Mouse (Mus musculus) heart, postnatal 25 days (tissue): ENCODE data around the gene Bcar3. TPM values are rescaled to one million over a fixed set of nuclear protein-coding genes. Genes with fewer than 3 reads are reported as not detected.

Experiments used
- DNase-seq: peaks from one replicate; pipeline ENCODE4 v3.0.0; 2022; ENCODE audit warnings: low spot score
- intact Hi-C: fragments of 180-260 bp; cut with DNase I; formaldehyde crosslinking; loops from one replicate; pipeline ENCODE4 v1.15.1; 2025
- total RNA-seq, 2 experiments: library from RNA; stranded (reverse); gene quantifications; 2 replicates each; pipeline ENCODE4 v1.2.3; 2021

The Bcar3 gene
- total RNA-seq, 2 experiments from 2014 or later = 6.4 to 7.2 TPM

DNA sequence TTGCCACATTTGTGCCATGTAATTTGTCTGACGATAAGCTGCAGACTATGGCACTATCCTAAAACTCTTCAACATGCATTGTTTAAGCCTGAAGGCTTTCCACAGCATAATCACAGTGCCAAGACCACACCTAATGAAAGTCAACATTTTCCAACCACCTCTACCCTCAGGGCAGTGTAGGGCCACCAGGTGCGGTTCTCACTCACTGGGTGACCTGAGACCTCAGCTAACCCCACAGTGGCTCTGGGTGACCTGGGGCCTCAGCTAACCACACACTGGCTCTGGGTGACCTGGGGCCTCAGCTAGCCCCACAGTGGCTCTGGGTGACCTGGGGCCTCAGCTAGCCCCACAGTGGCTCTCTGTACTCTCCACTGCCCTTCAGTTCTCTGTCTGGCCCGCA is 30.6 kb downstream of the Bcar3 start:
- intact Hi-C loops = no loop called here

DNA sequence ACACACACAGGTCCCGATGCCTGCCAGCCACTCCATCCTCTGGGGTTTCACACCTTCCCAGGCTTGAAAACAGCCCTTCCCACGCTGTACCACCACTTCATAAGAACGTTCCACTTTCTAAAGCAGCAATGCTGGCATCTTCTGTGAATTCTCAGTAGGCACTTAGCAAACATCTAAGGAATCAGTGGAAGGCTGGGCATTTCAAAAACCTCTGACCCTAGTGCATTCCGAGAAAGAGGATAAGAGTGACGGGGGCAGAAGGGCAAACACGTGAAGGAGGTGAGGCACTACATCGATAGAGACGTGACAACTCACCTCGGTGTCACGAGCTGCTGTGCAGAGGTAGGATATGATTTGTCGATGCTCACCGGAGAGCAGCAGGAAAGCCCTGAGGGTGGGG is 36.5 kb downstream of the Bcar3 start:
- no peak for DNase-seq
- intact Hi-C loops = no loop called here

More for the DNA sequence above, 30.6 kb downstream of the Bcar3 start:
- no peak for DNase-seq

DNA sequence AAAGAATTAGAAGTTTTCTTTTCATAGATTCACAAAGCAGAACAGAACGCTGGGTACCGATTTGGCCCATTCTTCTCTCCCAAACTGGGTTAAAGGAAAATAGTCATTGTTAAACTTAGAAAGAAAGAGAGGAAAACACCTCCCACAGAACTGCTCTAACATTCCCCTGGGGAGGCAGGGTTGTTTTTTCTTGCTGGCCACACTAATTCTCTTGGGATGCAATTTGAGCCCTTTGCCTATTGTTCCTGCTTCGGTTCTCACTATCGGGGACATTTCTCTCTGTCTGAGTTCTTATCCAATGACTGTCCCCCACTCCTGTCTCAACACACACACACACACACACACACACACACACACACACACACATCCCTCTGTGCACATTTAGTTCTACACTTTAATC is 39.6 kb downstream of the Bcar3 start:
- intact Hi-C loops = no loop called here
- no peak for DNase-seq

DNA sequence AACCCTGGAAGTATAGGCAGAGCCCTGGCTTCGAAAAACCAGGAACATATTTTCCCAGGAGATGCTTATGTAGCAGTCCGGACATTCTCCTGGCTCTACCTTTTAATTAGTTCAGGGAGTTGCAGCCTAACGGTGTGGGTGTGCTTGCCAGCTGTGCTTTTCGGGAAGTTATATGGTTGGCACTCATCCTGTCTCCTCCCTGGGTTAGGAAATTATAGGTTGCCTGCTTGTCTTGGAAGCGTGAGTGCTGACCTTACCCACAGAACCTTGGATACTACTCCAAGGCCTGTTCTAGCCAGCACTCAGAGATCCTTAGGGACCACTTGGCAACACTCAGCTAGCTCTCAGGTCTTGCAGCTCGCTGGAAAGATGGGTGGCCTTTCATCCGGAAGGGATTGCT is 40.0 kb downstream of the Bcar3 start:
- no peak for DNase-seq
- intact Hi-C loops = no loop called here

DNA sequence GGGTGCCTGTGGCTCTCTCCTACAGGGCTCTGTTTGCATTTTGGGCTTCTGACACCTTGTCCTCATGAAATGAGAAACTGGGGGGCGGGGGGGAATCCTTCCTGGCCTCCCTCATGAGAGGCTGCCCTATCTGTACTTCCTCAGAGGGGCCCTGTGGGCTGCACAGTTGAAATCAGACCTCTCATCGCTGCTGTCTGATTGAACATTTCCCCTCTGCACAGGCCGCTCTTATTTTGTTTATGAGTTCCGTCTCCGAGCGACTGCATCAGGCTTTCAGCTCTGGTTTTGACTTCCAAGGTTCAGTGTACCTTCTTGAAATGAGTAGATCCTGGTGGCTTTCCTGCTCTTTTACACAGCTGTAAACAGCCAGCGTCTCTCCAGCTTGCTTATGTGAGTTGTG is 40.4 kb downstream of the Bcar3 start:
- intact Hi-C loops = no loop called here
- no peak for DNase-seq

DNA sequence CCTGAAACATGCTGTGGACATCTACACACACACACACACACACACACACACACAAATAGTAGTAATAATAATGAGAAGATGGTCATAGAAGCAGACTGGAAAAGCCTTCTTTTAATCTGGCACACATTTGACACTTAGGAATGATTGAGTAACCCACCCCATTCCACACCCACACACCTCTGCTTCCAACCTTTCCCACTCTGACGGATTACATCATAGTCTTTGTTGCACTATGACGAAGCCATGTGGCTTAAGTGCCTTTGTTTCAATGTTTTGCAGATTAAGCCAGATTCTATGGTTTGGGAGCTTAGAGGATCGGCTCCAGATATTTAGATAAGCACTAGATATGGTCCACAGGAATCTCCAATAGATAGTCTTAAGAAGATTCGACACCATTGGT is 42.1 kb downstream of the Bcar3 start:
- DNase-seq = no peak
- intact Hi-C loops = no loop called here

DNA sequence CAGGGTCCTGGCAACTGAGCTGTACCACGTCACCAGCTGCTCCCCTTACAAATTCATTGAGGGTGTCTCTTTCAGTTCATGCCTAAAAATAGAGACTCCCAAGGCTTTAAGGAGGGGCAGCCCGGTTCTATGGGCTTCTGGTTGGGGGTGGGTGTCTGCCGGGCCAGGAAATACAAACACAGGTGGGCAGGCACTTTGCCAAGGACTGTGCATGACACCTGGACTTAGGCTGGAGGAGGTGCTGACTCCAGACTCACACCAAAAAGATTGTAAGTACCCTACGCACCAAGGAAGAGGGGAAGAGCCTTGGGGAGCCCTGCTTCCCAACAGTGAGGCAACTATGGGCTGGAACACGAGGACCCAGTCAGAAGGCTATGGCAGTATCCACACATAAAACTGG is 44.1 kb downstream of the Bcar3 start:
- intact Hi-C loops = no loop called here
- DNase-seq = no peak

DNA sequence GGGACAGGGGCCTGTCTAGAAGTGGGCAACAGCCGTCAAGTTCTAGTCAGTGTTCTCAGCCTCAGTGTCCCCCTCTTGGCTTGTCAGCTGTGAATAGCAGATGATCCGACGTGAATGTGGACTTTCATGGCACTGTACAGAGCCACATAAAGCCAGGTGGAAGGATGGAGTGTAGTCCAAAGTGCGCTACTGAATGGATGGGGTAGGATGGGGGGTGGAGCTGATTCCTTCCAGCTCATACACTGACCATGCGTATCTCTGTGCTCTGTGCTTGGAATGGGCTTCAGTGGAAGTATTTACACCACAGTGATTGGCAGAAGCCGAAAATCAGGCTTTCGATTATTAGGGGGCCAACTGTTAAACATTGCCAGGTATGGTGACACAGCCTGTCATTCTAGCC is 45.0 kb downstream of the Bcar3 start:
- no peak for DNase-seq
- intact Hi-C loops = no loop called here

DNA sequence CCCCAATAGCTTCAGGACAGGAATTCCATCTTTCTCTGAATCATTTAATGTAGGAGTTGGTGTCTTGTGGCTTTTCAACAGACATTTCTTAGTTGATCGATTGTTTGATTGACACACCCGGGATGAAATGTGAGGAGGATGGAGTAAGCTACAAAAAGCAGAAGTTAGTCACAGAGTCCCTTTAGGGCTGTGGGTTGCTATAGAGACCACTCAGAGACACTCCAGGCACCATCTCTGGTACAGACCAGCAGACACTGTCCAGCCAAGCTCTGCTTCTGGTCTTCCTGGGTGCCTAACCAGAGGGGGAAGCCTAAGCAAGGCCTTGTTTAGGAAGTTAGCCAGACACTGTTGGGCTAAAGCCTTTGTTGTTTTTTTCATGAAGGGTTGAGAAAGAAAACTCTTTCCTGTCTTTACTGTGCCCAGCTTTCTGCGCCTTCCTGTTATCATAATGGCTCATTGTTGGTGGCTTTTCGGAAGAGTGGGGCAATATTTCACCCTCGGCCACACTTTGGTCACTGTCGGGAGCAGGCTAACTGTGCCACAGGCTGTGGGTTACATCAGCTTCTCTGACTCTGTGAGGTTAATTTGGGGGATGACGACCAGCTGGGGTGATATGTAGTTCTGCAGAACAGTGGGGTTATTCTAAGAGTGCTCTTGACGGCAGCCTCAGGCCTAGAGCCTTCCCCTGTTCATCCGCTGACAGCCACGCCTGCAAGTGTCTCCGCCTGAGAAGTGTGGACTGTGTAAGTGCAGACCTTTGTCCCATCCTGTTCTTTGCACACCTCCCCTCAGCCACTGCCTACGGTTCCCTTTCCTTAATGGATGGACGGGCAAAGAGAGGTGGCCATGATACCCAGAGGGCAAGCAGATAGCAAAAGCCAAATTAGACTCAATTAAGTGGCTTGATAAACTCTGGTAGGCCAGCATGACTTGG is 46.5 kb downstream of the Bcar3 start:
- intact Hi-C loops = no loop called here
- DNase-seq = no peak

DNA sequence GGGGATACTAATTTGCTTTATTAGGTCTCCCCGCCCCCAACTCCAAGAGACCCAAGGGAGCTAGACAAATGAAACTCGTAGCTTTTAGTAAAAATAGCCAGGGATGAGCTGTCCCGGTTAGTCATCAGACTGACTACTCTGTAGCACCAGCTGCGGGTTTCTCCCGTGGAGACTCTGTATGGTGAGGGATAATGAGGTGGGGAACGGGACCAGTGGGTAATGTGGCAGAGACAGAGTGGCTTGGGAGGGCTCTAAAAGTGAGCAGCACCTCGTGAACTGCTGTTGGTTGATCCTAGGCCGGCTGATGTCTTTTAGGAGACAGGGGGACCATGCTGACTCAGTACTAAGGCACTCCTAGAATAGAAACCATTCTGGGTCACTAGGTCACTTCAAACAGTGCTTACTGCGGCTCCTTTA is 49.5 kb downstream of the Bcar3 start:
- DNase-seq = no peak
- intact Hi-C loops = no loop called here

DNA sequence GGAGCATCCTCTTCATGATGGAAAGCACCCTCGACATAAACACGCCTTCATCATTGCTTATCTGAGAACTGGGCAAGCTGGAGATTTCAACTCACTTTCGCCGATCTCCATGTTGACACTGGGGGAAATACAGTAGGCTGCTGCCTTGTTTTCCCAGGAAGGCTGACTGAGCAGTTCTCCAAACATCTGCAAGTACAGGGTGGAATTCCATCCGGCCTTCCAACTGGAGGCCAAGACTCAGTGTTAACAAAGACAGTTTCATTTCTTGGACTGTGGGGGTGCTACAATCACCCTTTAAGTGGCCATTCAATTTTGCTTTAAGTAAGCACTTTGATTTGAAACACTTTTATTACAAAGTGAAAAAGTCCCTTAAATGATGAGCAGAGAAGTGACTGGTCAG is 50.4 kb downstream of the Bcar3 start:
- intact Hi-C loops = no loop called here
- DNase-seq = no peak

DNA sequence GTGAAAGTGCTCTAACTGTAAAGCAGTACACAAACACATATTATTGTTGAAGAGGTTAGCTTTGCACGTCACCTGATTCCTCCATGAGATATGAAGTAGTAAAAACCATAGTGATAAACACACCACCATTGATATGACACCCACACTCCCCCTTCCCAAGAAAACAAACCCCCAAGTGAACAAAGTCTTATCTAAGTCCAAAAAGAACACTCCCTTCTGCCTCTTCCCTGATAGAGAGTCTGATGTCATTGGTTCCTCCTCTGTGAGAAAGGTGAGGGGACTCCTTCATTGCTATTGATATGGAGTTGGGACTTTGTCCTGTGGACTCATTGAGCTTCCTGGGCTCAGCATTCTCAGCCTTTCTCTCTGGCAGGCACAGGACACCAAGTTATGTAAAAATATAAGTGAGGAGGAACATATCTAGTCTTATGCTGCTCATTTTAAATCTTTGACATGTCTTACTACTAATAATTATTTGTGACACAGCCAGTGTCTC is 52.1 kb downstream of the Bcar3 start:
- intact Hi-C loops = no loop called here
- no peak for DNase-seq

DNA sequence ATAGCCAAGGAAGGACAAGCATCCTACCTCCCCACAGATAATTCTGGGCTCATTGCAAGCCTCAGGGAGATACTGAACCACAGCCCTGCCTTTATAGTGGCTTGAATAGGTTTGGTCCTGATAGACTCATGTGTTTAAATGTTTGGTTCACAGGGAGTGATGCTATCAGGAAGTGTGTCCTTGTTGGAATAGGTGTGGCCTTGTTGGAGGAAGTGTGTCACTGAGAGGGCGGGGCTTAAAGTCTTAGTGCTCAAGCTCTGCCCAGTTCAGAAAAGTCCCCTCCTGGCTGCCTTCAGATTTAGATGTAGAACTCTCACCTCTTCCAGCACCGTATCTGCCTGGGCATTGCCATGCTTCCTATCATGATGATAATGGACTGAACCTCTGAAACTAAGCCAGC is 52.7 kb downstream of the Bcar3 start:
- DNase-seq = no peak
- intact Hi-C loops = no loop called here

DNA sequence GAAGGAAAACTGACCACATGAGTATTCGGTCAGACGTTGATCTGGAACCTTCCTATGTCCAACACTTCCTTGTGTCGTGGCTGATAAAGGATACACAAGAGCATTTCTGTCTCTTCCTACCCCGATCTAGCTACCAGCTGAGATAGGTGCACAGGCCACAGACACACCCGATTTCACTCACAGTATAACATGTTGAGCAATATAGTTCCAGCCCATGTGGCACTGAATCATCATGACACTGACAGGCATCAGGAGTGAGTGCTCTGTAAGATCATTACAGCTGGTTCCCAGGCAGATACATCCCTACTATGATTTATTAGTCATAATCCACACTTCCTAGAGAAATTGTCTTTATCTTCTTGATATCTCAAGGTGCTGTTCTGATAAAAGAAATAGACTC is 54.7 kb downstream of the Bcar3 start:
- intact Hi-C loops = no loop called here
- no peak for DNase-seq

DNA sequence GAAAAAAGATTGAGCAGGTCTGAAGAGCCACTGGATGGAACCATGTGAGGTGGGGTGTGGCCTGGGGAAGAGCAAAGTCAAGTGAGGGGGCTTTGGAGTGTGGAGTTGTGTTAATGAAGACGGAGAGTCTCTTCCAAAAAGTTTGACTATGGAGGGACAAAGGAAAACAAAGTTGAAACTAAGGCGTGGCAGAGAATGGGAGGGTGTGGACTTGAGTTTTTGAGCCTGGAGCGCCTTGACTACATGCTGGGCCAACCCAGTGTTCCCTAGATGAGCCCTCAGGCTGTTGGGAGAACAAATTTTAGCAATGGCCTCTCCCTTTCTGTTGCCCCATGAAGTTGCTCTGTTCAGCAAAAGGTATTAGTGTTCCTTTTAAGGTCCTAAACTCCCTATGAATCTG is 58.9 kb downstream of the Bcar3 start:
- DNase-seq = no peak
- intact Hi-C loops = no loop called here

DNA sequence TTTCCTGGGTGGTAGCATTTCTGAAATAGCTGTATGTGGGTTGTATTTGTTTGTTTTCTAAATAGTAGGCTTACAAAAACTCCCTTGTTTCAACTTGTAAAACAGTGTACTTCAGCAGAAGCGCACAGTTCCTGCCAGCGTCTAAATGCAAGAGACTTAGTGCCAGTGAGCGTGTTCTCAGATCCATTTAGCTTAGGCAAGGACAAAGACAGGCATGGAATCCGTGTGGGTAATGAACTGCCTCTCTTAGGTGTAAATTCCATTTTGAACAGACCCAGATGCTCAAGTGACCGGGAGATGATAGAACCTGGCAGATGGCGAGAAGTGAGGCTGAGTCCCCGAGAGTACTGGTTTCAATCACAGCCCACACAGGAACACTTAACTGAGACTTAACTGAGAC is 65.5 kb downstream of the Bcar3 start:
- intact Hi-C loops = no loop called here
- no peak for DNase-seq

DNA sequence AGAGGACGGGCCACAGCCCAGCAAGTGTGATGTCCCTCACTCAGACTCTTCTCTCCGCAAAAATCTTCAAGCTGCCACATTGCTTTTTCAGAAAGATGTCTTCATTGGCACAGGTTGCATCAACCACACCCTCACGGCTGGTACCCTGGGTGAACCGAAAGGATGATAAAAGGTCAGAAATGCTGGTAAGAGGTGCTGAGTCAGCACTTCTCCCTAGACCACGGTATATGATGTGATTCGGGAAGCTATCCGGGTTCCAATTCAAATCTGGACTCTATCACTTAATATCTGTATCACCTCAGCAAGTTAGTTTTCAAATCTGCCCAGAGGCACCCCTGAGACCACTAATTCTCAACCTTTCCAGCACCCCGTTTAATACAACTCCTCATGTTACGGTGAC is 66.0 kb downstream of the Bcar3 start:
- intact Hi-C loops = loop anchor here (2.0 to 5.0 kb wide), 2 partner anchors 47 to 52 kb away; no protein-coding TSS in a partner anchor
- no peak for DNase-seq

DNA sequence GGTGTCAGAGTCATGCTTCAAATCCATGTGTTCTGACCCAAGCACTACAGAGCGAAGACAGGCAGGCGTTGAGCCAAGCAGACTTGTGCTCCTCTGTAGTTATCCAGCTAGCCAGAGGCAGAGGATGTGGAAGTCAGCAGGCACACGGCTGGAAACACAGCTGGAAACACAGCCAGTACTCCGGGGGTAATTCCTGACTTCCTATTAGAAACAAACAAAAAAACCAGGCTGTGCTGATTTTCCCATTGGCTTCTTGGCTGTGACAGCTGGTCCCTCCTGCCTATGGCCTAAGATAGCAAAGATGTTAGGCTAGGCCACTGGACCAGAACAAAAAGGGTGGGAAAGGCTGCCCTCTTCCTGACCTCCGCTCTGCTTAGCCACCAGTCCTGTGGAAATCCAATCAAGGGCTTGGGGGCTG is 66.8 kb downstream of the Bcar3 start:
- peak; percentile 35 for DNase-seq
- intact Hi-C loops = loop anchor here (2.0 to 5.0 kb wide), 2 partner anchors 48 to 52 kb away; no protein-coding TSS in a partner anchor

DNA sequence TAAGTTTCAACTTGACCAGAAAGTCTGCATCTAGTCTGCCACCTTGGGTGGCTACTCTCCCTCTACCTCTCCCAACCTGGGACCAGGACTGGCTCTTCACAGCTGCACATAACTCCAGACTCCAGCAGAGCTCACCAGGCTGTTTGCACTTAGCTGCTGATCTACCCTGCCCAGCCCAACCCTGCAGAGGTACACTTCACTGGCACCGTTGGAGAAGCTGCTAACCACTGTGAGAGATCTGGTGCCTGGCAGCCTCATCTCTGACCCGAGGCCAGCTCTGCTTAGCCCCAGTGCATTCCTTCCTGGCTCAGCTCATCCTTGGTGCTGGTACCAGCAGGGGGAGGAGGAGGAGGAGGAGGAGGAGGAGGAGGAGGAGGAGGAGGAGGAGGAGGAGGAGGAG is 68.8 kb downstream of the Bcar3 start:
- intact Hi-C loops = loop anchor here (5.0 kb wide), 1 partner anchor 50 kb away; no protein-coding TSS in a partner anchor
- DNase-seq = no peak

DNA sequence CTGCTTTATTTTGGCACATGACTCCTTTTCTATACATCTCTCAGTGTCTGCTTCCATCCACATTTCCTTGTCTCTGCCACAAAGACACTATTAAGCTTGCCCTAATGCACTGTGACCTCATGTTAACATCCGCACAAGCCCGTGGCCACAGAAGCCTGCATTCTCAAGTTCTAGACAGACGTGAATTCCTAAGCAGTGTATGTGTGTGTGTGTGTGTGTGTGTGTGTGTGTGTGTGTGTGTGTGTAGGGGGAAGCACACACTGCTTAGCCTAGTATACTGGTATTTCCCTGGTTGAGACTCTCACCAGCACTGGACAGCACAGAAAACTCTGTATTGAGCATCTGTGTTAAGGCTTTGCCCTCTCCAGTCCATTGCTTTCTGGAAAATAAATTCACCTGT is 70.6 kb downstream of the Bcar3 start:
- intact Hi-C loops = loop anchor here (5.0 kb wide), 1 partner anchor 48 kb away; no protein-coding TSS in a partner anchor
- no peak for DNase-seq

DNA sequence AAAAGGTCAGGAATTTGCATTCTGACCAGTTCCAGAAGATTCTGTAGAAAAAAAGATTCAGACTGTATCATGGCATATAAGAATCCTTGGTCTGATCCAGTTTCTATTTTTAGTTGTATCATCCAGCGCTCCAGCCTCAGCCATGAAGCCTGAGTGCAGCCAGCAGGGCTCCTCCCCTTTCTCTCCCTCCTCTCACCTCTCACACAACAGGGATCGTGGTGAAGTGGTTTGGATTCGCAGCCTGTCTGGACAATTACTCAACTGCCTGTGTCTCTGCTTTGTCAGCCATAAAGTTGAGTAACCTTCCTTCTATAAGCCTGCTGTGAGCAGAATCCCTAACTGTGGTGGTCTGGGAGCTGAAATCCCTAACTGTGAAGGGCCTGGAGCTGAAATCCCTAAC is 71.4 kb downstream of the Bcar3 start:
- peak; percentile 19 for DNase-seq
- intact Hi-C loops = no loop called here
